Mouse (Mus musculus): ENCODE measurements around the gene Csn1s2b. TPM values are rescaled to one million over a fixed set of nuclear protein-coding genes. Genes with fewer than 3 reads are reported as not detected.
"Not testable (repeated sequence)": the region's sequence is repeated elsewhere in the genome, so short reads cannot be mapped to it uniquely, and the experiment has no call there.

Gene Csn1s2b
- not detected in 2 replicates for polyA plus RNA-seq (2016; fragmentation: Nextera tagmentation; extraction: Ambion mirVana)

GRCm38 (mm10) chr5:87807782-87808181 lies at the start of gene Csn1s2b:
Gene Csn1s2b, plus strand, starts transcription at chr5:87808082.
- Histone ChIP-seq H3K36me3 (no peaks in the 10 kb centered on the region), H3K27ac (replicated peaks) (no peak within 1 kb of the TSS), H3K4me3 (no peak within 1 kb of the TSS), H3K9me3 (replicated peaks) (no peaks in the 10 kb centered on the region), H3K27me3 (ENCODE audit: low read depth, poor library complexity, severe bottlenecking) (no peaks in the 10 kb centered on the region), H3K4me1 (no peaks in the 10 kb centered on the region)
- no peak for DNase-seq (ENCODE audit: low spot score)
- 81% methylated on average over 2 of the region's 2 CpGs for WGBS

GRCm38 (mm10) chr5:87764546-87764945 lies 43.3 kb upstream of the Csn1s2b start:
- Histone ChIP-seq H3K27ac (replicated peaks) (no peak overlapping the region), H3K4me1 (no peaks in the 10 kb centered on the region), H3K9me3 (replicated peaks) (no peaks in the 10 kb centered on the region), H3K4me3 (no peak overlapping the region), H3K27me3 (ENCODE audit: low read depth, poor library complexity, severe bottlenecking) (no peaks in the 10 kb centered on the region), H3K36me3 (no peaks in the 10 kb centered on the region)
- DNase-seq (ENCODE audit: low spot score): no peak
- 85% methylated on average over 3 of the region's 3 CpGs for WGBS

GRCm38 (mm10) chr5:87772151-87772550 lies 35.7 kb upstream of the Csn1s2b start:
- not testable (repeated sequence) for H3K4me3 ChIP-seq; H3K27ac ChIP-seq (replicated peaks); H3K4me1 ChIP-seq; H3K36me3 ChIP-seq; H3K9me3 ChIP-seq (replicated peaks); DNase-seq (ENCODE audit: low spot score); H3K27me3 ChIP-seq (ENCODE audit: low read depth, poor library complexity, severe bottlenecking)
- 41% methylated on average over 2 of the region's 2 CpGs for WGBS

- no peak within 1 kb of the TSS for H3K27ac ChIP-seq (replicated peaks)
- no peaks in the 10 kb centered on the region for H3K27me3 ChIP-seq (ENCODE audit: low read depth, poor library complexity, severe bottlenecking)
- no peak for DNase-seq (ENCODE audit: low spot score)
- WGBS: 86% methylated on average over 1 of the region's 1 CpGs
- H3K36me3 ChIP-seq: no peaks in the 10 kb centered on the region
- H3K9me3 ChIP-seq (replicated peaks): no peaks in the 10 kb centered on the region
- H3K4me3 ChIP-seq: no peak within 1 kb of the TSS
- no peaks in the 10 kb centered on the region for H3K4me1 ChIP-seq
These were observed 33.6 kb upstream of the Csn1s2b start, which contains the start of gene Csn1s2a for GRCm38 (mm10) chr5:87774267-87774666. Gene Csn1s2a, plus strand, starts transcription at chr5:87774567.

GRCm38 (mm10) chr5:87782731-87783130 lies 25.2 kb upstream of the Csn1s2b start:
- H3K9me3 ChIP-seq (replicated peaks): no peaks in the 10 kb centered on the region
- no peaks in the 10 kb centered on the region for H3K36me3 ChIP-seq
- no peaks in the 10 kb centered on the region for H3K27me3 ChIP-seq (ENCODE audit: low read depth, poor library complexity, severe bottlenecking)
- DNase-seq (ENCODE audit: low spot score): no peak
- H3K4me3 ChIP-seq: no peak overlapping the region
- WGBS: 66% methylated on average over 4 of the region's 4 CpGs
- no peak overlapping the region for H3K27ac ChIP-seq (replicated peaks)
- no peaks in the 10 kb centered on the region for H3K4me1 ChIP-seq

- no peaks in the 10 kb centered on the region for H3K27me3 ChIP-seq (ENCODE audit: low read depth, poor library complexity, severe bottlenecking)
- no peaks in the 10 kb centered on the region for H3K36me3 ChIP-seq
- H3K9me3 ChIP-seq (replicated peaks): no peaks in the 10 kb centered on the region
- no peak overlapping the region for H3K27ac ChIP-seq (replicated peaks)
- 75% methylated on average over 2 of the region's 2 CpGs for WGBS
- no peaks in the 10 kb centered on the region for H3K4me1 ChIP-seq
- no peak for DNase-seq (ENCODE audit: low spot score)
- H3K4me3 ChIP-seq: no peak overlapping the region
These were observed 1.4 kb downstream of the Csn1s2b start for GRCm38 (mm10) chr5:87809253-87809652.

- WGBS: 76% methylated on average over 1 of the region's 1 CpGs
- H3K4me1 ChIP-seq: no peaks in the 10 kb centered on the region
- H3K27me3 ChIP-seq (ENCODE audit: low read depth, poor library complexity, severe bottlenecking): no peaks in the 10 kb centered on the region
- no peak within 1 kb of the TSS for H3K4me3 ChIP-seq
- DNase-seq (ENCODE audit: low spot score): no peak
- no peak within 1 kb of the TSS for H3K27ac ChIP-seq (replicated peaks)
- H3K9me3 ChIP-seq (replicated peaks): no peaks in the 10 kb centered on the region
- H3K36me3 ChIP-seq: no peaks in the 10 kb centered on the region
These were observed 17.5 kb downstream of the Csn1s2b start, which contains the start of gene Prr27 for GRCm38 (mm10) chr5:87825386-87825785. Gene Prr27, plus strand, starts transcription at chr5:87825686.

- WGBS: 92% methylated on average over 3 of the region's 3 CpGs
- H3K4me3 ChIP-seq: no peak overlapping the region
- no peaks in the 10 kb centered on the region for H3K36me3 ChIP-seq
- no peaks in the 10 kb centered on the region for H3K27me3 ChIP-seq (ENCODE audit: low read depth, poor library complexity, severe bottlenecking)
- H3K9me3 ChIP-seq (replicated peaks): no peaks in the 10 kb centered on the region
- no peaks in the 10 kb centered on the region for H3K4me1 ChIP-seq
- DNase-seq (ENCODE audit: low spot score): no peak
- no peak overlapping the region for H3K27ac ChIP-seq (replicated peaks)
These were observed 47.3 kb downstream of the Csn1s2b start for GRCm38 (mm10) chr5:87855136-87855716.

GRCm38 (mm10) chr5:87870084-87870483 lies 62.2 kb downstream of the Csn1s2b start:
- Histone ChIP-seq H3K4me1 (no peaks in the 10 kb centered on the region), H3K27me3 (ENCODE audit: low read depth, poor library complexity, severe bottlenecking) (no peaks in the 10 kb centered on the region), H3K27ac (replicated peaks) (no peak overlapping the region), H3K36me3 (no peaks in the 10 kb centered on the region), H3K9me3 (replicated peaks) (no peaks in the 10 kb centered on the region), H3K4me3 (no peak overlapping the region)
- DNase-seq (ENCODE audit: low spot score): no peak
- WGBS: 81% methylated on average over 2 of the region's 2 CpGs

- Histone ChIP-seq H3K9me3 (replicated peaks) (no peaks in the 10 kb centered on the region), H3K27me3 (ENCODE audit: low read depth, poor library complexity, severe bottlenecking) (no peaks in the 10 kb centered on the region), H3K4me1 (no peaks in the 10 kb centered on the region), H3K27ac (replicated peaks) (no peak overlapping the region), H3K36me3 (no peaks in the 10 kb centered on the region), H3K4me3 (no peak overlapping the region)
- no peak for DNase-seq (ENCODE audit: low spot score)
- 29% methylated on average over 4 of the region's 4 CpGs for WGBS
These were observed 63.5 kb downstream of the Csn1s2b start for GRCm38 (mm10) chr5:87871423-87871822.

Other genes starting within 250 kb of the Csn1s2b start
- gene Sult1d1, start 239.1 kb upstream of the Csn1s2b start, polyA plus RNA-seq (2016; fragmentation: Nextera tagmentation; extraction: Ambion mirVana): not detected in 2 replicates
- gene Sult1e1, start 216.5 kb upstream of the Csn1s2b start, polyA plus RNA-seq (2016; fragmentation: Nextera tagmentation; extraction: Ambion mirVana): 0.12 TPM in 1 of 2 replicates, not detected in the other
- not detected in 2 replicates for gene Csn1s1, start 141.9 kb upstream of the Csn1s2b start, polyA plus RNA-seq (2016; fragmentation: Nextera tagmentation; extraction: Ambion mirVana)
- gene Csn2, start 108.5 kb upstream of the Csn1s2b start, polyA plus RNA-seq (2016; fragmentation: Nextera tagmentation; extraction: Ambion mirVana): not detected in 2 replicates
- gene Csn1s2a, start 33.5 kb upstream of the Csn1s2b start, polyA plus RNA-seq (2016; fragmentation: Nextera tagmentation; extraction: Ambion mirVana): not detected in 2 replicates
- not detected in 2 replicates for gene Prr27, start 17.6 kb downstream of the Csn1s2b start, polyA plus RNA-seq (2016; fragmentation: Nextera tagmentation; extraction: Ambion mirVana)
- gene Odam, start 76.9 kb downstream of the Csn1s2b start, polyA plus RNA-seq (2016; fragmentation: Nextera tagmentation; extraction: Ambion mirVana): not detected in 2 replicates
- gene Csn3, start 117.5 kb downstream of the Csn1s2b start, polyA plus RNA-seq (2016; fragmentation: Nextera tagmentation; extraction: Ambion mirVana): 0.41 and 1.0 TPM in 2 replicates
- not detected in 2 replicates for gene 2310003L06Rik, start 161.4 kb downstream of the Csn1s2b start, polyA plus RNA-seq (2016; fragmentation: Nextera tagmentation; extraction: Ambion mirVana)
- gene Gm28434, start 161.4 kb downstream of the Csn1s2b start, polyA plus RNA-seq (2016; fragmentation: Nextera tagmentation; extraction: Ambion mirVana): not detected in 2 replicates
- not detected in 2 replicates for gene Cabs1, start 171.4 kb downstream of the Csn1s2b start, polyA plus RNA-seq (2016; fragmentation: Nextera tagmentation; extraction: Ambion mirVana)
- gene Smr3a, start 194.5 kb downstream of the Csn1s2b start, polyA plus RNA-seq (2016; fragmentation: Nextera tagmentation; extraction: Ambion mirVana): not detected in 2 replicates

Data from midbrain, embryonic 10.5 days (tissue).